Mouse (Mus musculus): ENCODE measurements around the gene Gm37240. TPM values are rescaled to one million over a fixed set of nuclear protein-coding genes. Genes with fewer than 3 reads are reported as not detected.

Gm37240 gene
- total RNA-seq, 1 experiment from 2014 or later = not detected

GRCm38 (mm10) chr3:85564603-85565002 is 322.7 kb downstream of the Gm37240 start:
- no peak for ATAC-seq (replicated peaks; ENCODE audit: insufficient number of reproducible peaks, low FRiP score, low TSS enrichment, poor library complexity, severe bottlenecking)

- ATAC-seq (replicated peaks; ENCODE audit: insufficient number of reproducible peaks, low FRiP score, low TSS enrichment, poor library complexity, severe bottlenecking) = no peak
These were observed 333.5 kb downstream of the Gm37240 start for GRCm38 (mm10) chr3:85553731-85554277.

GRCm38 (mm10) chr3:85551352-85551751 is 336.0 kb downstream of the Gm37240 start:
- no peak for ATAC-seq (replicated peaks; ENCODE audit: insufficient number of reproducible peaks, low FRiP score, low TSS enrichment, poor library complexity, severe bottlenecking)

GRCm38 (mm10) chr3:85550312-85550711 is 337.0 kb downstream of the Gm37240 start:
- ATAC-seq (replicated peaks; ENCODE audit: insufficient number of reproducible peaks, low FRiP score, low TSS enrichment, poor library complexity, severe bottlenecking) = no peak

GRCm38 (mm10) chr3:85543652-85544051 is 343.7 kb downstream of the Gm37240 start:
- no peak for ATAC-seq (replicated peaks; ENCODE audit: insufficient number of reproducible peaks, low FRiP score, low TSS enrichment, poor library complexity, severe bottlenecking)

GRCm38 (mm10) chr3:85542765-85543164 is 344.6 kb downstream of the Gm37240 start:
- ATAC-seq (replicated peaks; ENCODE audit: insufficient number of reproducible peaks, low FRiP score, low TSS enrichment, poor library complexity, severe bottlenecking) = no peak

- no peak for ATAC-seq (replicated peaks; ENCODE audit: insufficient number of reproducible peaks, low FRiP score, low TSS enrichment, poor library complexity, severe bottlenecking)
These were observed 351.4 kb downstream of the Gm37240 start for GRCm38 (mm10) chr3:85535621-85536520.

- ATAC-seq (replicated peaks; ENCODE audit: insufficient number of reproducible peaks, low FRiP score, low TSS enrichment, poor library complexity, severe bottlenecking) = no peak
These were observed 352.3 kb downstream of the Gm37240 start for GRCm38 (mm10) chr3:85535042-85535441.

- ATAC-seq (replicated peaks; ENCODE audit: insufficient number of reproducible peaks, low FRiP score, low TSS enrichment, poor library complexity, severe bottlenecking) = no peak
These were observed 354.9 kb downstream of the Gm37240 start for GRCm38 (mm10) chr3:85532376-85532775.

GRCm38 (mm10) chr3:85530601-85531161 is 356.6 kb downstream of the Gm37240 start:
- ATAC-seq (replicated peaks; ENCODE audit: insufficient number of reproducible peaks, low FRiP score, low TSS enrichment, poor library complexity, severe bottlenecking) = no peak

- no peak for ATAC-seq (replicated peaks; ENCODE audit: insufficient number of reproducible peaks, low FRiP score, low TSS enrichment, poor library complexity, severe bottlenecking)
These were observed 365.9 kb downstream of the Gm37240 start for GRCm38 (mm10) chr3:85521311-85521907.

GRCm38 (mm10) chr3:85518668-85519067 is 368.6 kb downstream of the Gm37240 start:
- ATAC-seq (replicated peaks; ENCODE audit: insufficient number of reproducible peaks, low FRiP score, low TSS enrichment, poor library complexity, severe bottlenecking) = no peak

- no peak for ATAC-seq (replicated peaks; ENCODE audit: insufficient number of reproducible peaks, low FRiP score, low TSS enrichment, poor library complexity, severe bottlenecking)
These were observed 369.2 kb downstream of the Gm37240 start for GRCm38 (mm10) chr3:85518072-85518471.

- ATAC-seq (replicated peaks; ENCODE audit: insufficient number of reproducible peaks, low FRiP score, low TSS enrichment, poor library complexity, severe bottlenecking) = no peak
These were observed 370.4 kb downstream of the Gm37240 start for GRCm38 (mm10) chr3:85516739-85517396.

GRCm38 (mm10) chr3:85514700-85515099 is 372.6 kb downstream of the Gm37240 start:
- no peak for ATAC-seq (replicated peaks; ENCODE audit: insufficient number of reproducible peaks, low FRiP score, low TSS enrichment, poor library complexity, severe bottlenecking)

GRCm38 (mm10) chr3:85508717-85509279 is 378.5 kb downstream of the Gm37240 start:
- no peak for ATAC-seq (replicated peaks; ENCODE audit: insufficient number of reproducible peaks, low FRiP score, low TSS enrichment, poor library complexity, severe bottlenecking)

GRCm38 (mm10) chr3:85500096-85500495 is 387.2 kb downstream of the Gm37240 start:
- ATAC-seq (replicated peaks; ENCODE audit: insufficient number of reproducible peaks, low FRiP score, low TSS enrichment, poor library complexity, severe bottlenecking) = no peak

GRCm38 (mm10) chr3:85496146-85496545 is 391.2 kb downstream of the Gm37240 start:
- ATAC-seq (replicated peaks; ENCODE audit: insufficient number of reproducible peaks, low FRiP score, low TSS enrichment, poor library complexity, severe bottlenecking) = no peak

- no peak for ATAC-seq (replicated peaks; ENCODE audit: insufficient number of reproducible peaks, low FRiP score, low TSS enrichment, poor library complexity, severe bottlenecking)
These were observed 393.5 kb downstream of the Gm37240 start for GRCm38 (mm10) chr3:85493796-85494195.

Data from monocyte, adult 5-6 weeks (primary cell).